Mouse (Mus musculus) erythroblast, embryonic 14.5 days (primary cell): ENCODE results near the gene Cyb5r3. TPM values are rescaled to one million over a fixed set of nuclear protein-coding genes. Genes with fewer than 3 reads are reported as not detected.

ENCODE experiments used
- H3K27me3 ChIP-seq: 2 replicates; pipeline ENCODE4 v1.6.1; 2012; ENCODE audit warnings: inconsistent platforms; ENCODE audit not compliant: control insufficient read depth
- H3K36me3 ChIP-seq: 2 replicates; pipeline ENCODE4 v1.6.1; 2012; ENCODE audit warnings: mild to moderate bottlenecking, inconsistent platforms; ENCODE audit not compliant: control insufficient read depth
- H3K4me1 ChIP-seq: 2 replicates; pipeline ENCODE4 v1.6.1; 2012; ENCODE audit warnings: inconsistent platforms; ENCODE audit not compliant: control insufficient read depth
- H3K4me3 ChIP-seq: replicated peaks from 2 replicates; pipeline ENCODE3; 2012; ENCODE audit warnings: moderate library complexity, mild to moderate bottlenecking, inconsistent platforms
- H3K9me3 ChIP-seq: 2 replicates; pipeline ENCODE4 v1.6.1; 2012; ENCODE audit warnings: low read length, inconsistent platforms, mixed read lengths; ENCODE audit not compliant: control insufficient read depth
- GATA1 ChIP-seq: IDR thresholded peaks from 2 replicates; pipeline ENCODE4 v1.6.1; 2012; ENCODE audit warnings: low read length, inconsistent platforms, mixed read lengths
- TAL1 ChIP-seq: IDR thresholded peaks from 3 replicates; pipeline ENCODE4 v1.6.1; 2012; ENCODE audit warnings: low read length, inconsistent platforms, mixed read lengths
- polyA plus RNA-seq: library from polyadenylated mRNA; stranded (reverse); fragments of >175 nt; gene quantifications from 2 replicates; pipeline ENCODE4 v1.2.3, GENCODE M21; 2012

Cyb5r3 gene
- polyA plus RNA-seq, 1 experiment, result 42.0 TPM

DNA sequence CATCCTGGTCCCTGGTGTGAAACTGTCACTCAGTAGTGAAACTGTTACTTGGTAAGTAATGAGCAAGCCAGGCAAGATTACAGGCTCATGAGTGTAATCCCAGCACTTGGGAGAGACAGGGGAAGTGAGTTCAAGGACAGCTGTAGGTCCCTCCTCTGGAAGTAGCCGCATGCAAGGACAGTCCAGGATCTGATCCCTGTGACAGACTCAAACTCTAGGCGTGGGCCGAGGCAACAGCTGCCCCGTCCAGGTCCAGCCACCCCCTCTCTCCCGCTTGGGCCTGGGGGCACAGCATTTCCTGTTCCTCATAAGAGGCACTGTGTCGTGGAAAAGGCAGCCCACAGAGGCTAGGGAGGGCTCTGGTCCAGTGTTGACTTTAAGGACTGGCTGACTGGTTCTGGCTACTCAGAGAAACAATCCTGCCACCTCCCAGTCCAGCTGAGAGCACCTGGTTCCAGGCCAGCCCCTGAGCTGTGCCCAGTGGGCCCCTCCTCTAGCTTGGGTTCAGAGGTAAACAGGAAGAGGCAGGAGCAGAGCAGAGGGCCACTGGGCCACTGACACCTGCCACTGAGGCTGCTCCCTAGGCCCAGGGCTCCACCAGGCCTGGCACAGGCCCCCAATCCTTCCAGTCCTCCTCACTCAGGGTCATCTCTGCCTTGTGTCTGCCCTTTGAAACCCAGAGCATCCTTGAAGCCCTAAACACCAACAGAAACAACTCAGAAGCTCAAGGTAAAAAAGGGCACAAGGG is 16.5 kb downstream of the Cyb5r3 start:
- H3K9me3 ChIP-seq, result no peaks in the 10 kb centered on the region
- no peaks in the 10 kb centered on the region; the same call in 1 of the 2 replicates for H3K27me3 ChIP-seq
- H3K4me1 ChIP-seq, result peaks cover 52% of the 10 kb centered on the region
- no peak overlapping the region for H3K4me3 ChIP-seq
- H3K36me3 ChIP-seq, result peaks cover 92% of the 10 kb centered on the region
- TF ChIP-seq GATA1, result no peak

DNA sequence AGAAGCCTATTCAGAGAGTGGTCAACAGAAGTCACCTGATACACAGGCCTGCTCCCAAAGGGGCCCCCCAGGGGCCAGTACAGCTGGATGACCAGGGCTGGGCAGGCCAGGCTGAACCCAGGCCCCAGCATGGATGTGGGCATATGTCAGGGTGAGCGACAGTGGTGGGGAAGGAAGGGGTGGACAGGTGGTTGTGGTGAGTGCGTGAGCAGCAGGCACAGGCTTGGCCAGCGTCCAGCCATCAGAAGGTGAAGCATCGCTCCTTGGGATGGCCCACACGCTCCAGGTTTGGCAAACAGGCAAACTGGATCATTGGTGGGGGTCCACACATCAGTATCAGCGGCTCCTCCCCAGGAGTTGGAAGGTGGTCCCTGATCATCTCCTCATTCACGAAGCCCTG is 18.1 kb downstream of the Cyb5r3 start:
- H3K27me3 ChIP-seq, result no peaks in the 10 kb centered on the region
- H3K9me3 ChIP-seq, result no peaks in the 10 kb centered on the region
- peaks cover 46% of the 10 kb centered on the region for H3K4me1 ChIP-seq
- no peak overlapping the region for H3K4me3 ChIP-seq
- peaks cover 78% of the 10 kb centered on the region for H3K36me3 ChIP-seq
- no peak for TF ChIP-seq GATA1
- TF ChIP-seq TAL1, result no peak

DNA sequence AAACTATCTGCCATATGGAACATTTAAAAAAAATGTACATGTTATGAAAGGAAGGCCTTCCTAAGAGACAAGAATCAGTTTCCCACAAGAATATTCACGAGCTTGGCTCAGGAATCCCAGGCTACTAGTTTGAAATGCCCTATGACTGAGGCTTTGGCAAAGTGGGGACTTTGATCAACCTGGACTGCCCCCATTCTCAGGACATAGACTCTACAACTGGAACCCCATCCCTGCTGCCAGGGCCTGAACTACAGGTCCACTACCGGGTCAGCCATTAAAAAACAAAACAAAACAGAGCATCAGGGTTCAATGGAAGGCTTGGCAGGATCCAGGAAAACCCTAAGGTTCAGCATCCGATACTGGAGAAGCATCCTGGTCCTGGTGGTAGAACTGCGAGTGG is 21.7 kb downstream of the Cyb5r3 start:
- Histone ChIP-seq H3K9me3 (no peaks in the 10 kb centered on the region), H3K36me3 (peaks cover 65% of the 10 kb centered on the region), H3K4me3 (no peak overlapping the region), H3K4me1 (peaks cover 50% of the 10 kb centered on the region), H3K27me3 (no peaks in the 10 kb centered on the region)
- TF ChIP-seq TAL1 (no peak), GATA1 (no peak)

DNA sequence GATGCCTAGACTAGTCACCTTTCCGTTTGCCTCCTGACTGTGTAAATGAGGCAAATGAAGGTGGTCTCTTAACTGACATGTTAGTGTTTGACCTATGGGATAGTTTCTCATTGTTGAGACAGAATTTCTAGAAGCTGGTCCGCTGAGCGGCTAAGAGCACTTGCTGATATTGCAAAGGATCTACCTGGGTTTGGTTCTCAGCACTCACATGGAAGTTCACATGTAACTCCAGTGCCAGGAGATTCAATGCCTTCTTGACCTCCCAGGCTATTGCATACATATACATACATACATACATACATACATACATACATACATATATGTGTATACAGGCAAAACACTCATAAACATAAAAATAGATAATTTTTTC is 22.3 kb downstream of the Cyb5r3 start:
- Histone ChIP-seq H3K4me3 (peak overlapping the region; percentile 45), H3K36me3 (peaks cover 65% of the 10 kb centered on the region), H3K27me3 (no peaks in the 10 kb centered on the region), H3K9me3 (no peaks in the 10 kb centered on the region), H3K4me1 (peaks cover 51% of the 10 kb centered on the region)
- no peak for TF ChIP-seq GATA1
- no peak for TF ChIP-seq TAL1

DNA sequence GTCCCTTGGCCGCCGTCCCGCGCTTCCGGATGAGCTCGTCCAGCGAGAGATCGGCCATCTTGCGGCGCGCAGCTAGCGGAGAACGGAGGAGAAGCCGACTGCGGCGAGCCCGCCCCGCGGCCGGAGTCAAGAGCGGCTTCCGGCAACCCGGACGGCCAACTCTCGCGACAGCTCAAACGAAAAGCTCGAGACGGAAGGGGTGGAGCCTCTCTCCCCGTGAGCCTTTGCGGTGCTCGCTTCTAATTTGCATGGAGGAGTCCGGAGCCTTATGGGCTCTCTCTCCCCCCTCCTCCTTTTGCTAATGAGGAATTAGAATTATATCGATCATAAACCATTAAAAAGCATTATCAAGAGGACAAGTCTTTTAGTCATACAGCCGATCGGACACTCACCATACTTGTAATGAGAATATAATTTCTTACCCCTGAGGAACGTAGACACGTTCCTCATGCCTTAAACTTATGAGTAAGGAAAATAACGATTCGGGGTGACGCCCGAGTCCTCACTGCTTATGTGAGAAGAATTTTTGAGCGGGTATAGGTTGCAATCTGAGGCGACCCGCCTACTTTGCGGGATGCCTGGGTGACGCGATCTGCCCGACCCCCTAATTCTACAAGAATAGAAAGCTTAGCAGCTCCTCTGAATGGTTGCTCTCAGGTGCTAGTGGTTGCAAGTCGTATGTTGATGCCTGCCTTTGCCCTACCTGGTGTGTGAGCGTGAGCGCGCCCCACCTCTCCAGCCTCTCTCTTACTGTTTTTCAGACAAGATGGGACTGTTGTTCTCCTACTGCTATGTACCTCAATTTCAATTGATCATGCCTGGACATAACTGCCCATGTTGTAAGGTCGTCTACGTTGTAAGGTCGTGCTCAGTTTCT is 23.0 kb downstream of the Cyb5r3 start, which contains the start of gene Poldip3:
TSS of gene Poldip3 (minus strand) at position 189 of the 877 bp plus-strand sequence.
- Histone ChIP-seq H3K27me3 (no peaks in the 10 kb centered on the region), H3K4me1 (peaks cover 52% of the 10 kb centered on the region), H3K36me3 (peaks cover 67% of the 10 kb centered on the region), H3K4me3 (peak within 1 kb of the TSS; percentile 97), H3K9me3 (no peaks in the 10 kb centered on the region)
- TF ChIP-seq GATA1 (no peak), TAL1 (no peak)

DNA sequence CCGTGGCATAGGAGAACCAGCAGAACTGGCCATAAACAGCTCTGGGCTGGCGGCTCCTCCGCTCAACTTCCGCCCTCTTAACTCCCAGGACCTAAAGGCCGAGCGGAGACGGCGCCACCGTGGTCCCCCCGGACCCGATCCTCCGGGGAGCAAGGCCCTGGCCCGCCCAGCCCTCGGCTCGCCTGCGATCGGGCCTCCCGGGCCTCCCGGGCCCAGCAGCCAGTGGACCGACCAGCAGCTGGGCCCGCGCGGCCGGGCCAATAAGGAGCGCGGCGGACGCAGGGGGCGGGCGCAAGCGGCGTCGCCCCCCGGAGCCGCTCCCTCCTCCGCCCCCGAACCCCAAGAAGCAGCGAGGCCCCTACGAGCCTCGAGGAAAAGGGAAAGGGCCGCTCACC is 23.6 kb downstream of the Cyb5r3 start:
- H3K27me3 ChIP-seq, result no peaks in the 10 kb centered on the region
- no peaks in the 10 kb centered on the region for H3K9me3 ChIP-seq
- no peak for TF ChIP-seq GATA1
- TF ChIP-seq TAL1, result no peak
- H3K36me3 ChIP-seq, result peaks cover 66% of the 10 kb centered on the region
- H3K4me1 ChIP-seq, result peaks cover 53% of the 10 kb centered on the region
- H3K4me3 ChIP-seq, result peak overlapping the region; percentile 97

DNA sequence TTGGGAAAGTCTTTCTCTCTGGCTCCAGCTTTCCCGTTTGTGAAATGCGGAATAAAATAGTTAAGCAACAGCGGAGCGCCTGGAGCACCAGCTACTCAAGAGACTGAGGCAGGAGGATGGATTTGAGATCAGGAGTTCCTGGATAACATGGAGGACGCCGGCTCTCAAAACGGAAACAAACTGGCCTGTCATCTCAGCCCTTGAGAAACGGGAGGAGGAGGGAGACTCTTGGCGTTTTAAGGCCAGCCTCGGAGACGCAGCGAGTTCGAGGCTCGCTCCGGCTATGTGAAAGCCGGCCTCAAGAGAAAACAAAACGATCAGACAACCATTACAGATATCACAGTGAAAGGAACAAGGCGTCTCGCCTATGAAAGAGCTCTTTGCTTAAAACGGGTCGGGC is 24.0 kb downstream of the Cyb5r3 start:
- Histone ChIP-seq H3K27me3 (no peaks in the 10 kb centered on the region), H3K4me3 (peak overlapping the region; percentile 97), H3K4me1 (peaks cover 51% of the 10 kb centered on the region), H3K36me3 (peaks cover 65% of the 10 kb centered on the region), H3K9me3 (no peaks in the 10 kb centered on the region)
- no peak for TF ChIP-seq GATA1

DNA sequence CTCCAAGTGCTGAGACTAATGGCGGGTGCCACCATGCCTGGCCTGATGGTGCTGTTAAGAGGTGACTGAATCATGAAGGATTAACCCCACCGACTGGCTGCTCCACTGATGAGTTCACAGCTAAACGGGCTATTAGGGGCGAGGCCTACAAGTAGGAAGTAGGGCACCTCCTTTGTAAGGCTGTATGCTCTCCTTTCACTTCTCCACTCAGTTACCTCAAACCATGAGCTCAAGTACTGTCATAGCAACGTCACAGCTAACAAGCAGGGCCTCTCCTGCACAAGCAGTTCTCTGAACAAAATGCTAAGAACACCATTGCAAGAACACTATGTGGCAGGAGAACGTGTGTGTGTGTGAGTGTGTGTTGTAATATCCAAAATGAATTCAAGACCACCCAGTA is 26.9 kb downstream of the Cyb5r3 start:
- H3K36me3 ChIP-seq, result peaks cover 70% of the 10 kb centered on the region
- TF ChIP-seq GATA1, result no peak
- TF ChIP-seq TAL1, result no peak
- no peak overlapping the region for H3K4me3 ChIP-seq
- H3K9me3 ChIP-seq, result no peaks in the 10 kb centered on the region
- H3K27me3 ChIP-seq, result no peaks in the 10 kb centered on the region
- H3K4me1 ChIP-seq, result peaks cover 49% of the 10 kb centered on the region

DNA sequence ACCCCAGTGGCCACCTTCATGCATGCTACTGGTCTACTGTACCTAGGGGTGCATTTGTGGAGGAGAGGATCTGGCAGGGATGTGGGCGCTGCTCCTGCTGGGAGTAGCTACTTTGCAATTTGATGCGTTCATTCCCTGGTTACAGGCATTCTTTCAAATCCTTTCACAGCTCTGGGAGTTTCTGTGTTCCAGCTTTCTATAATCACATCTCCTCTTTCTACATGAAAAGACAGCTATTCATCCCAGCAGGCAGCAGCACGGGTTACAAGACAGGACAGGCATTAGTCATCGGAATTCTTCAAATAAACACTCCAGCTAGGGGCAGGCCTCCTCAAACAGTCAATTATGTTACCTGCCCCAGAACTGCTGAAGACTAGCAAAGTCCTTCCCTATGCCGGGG is 29.5 kb downstream of the Cyb5r3 start:
- Histone ChIP-seq H3K4me1 (peaks cover 40% of the 10 kb centered on the region), H3K4me3 (no peak overlapping the region), H3K9me3 (no peaks in the 10 kb centered on the region), H3K27me3 (no peaks in the 10 kb centered on the region), H3K36me3 (peaks cover 87% of the 10 kb centered on the region)
- TF ChIP-seq TAL1 (no peak), GATA1 (no peak)
